Mouse (Mus musculus) stomach, postnatal 0 days (tissue): ENCODE measurements at regions not wholly inside any gene's neighbourhood (a gene's known extent, or its start where the extent isn't known, plus 50 kb on each side); places are given as distances from the start of the nearest gene placed in this dataset.

ENCODE experiments used
- ATAC-seq: fragments of 200-750 bp; cut with Nextera tagmentation; 2 replicates; pipeline ENCODE4 v1.8.0; 2017; ENCODE audit not compliant: low FRiP score, low TSS enrichment
- DNase-seq: peaks from one replicate; pipeline ENCODE4 v3.0.0-alpha.2; 2016; ENCODE audit warnings: low spot score
- H3K27ac ChIP-seq: fragments of 300-500 bp; sonication (generic); replicated peaks from 2 replicates; pipeline ENCODE4 v1.5.1; 2014; ENCODE audit warnings: mild to moderate bottlenecking, control low read depth
- H3K27me3 ChIP-seq: fragments of 300-500 bp; sonication (generic); 2 replicates; pipeline ENCODE4 v1.6.1; 2014; ENCODE audit warnings: low read length; ENCODE audit not compliant: control insufficient read depth, insufficient read depth
- H3K36me3 ChIP-seq: fragments of 300-500 bp; sonication (generic); 2 replicates; pipeline ENCODE4 v1.6.1; 2014; ENCODE audit warnings: low read length, mixed read lengths; ENCODE audit not compliant: control insufficient read depth, insufficient read depth
- H3K4me1 ChIP-seq: fragments of 300-500 bp; sonication (generic); replicated peaks from 2 replicates; pipeline ENCODE4 v1.6.1; 2014; ENCODE audit warnings: antibody characterized with exemption; ENCODE audit not compliant: control insufficient read depth, insufficient read depth
- H3K4me2 ChIP-seq: fragments of 300-500 bp; sonication (generic); replicated peaks from 2 replicates; pipeline ENCODE4 v1.6.1; 2014; ENCODE audit warnings: low read depth, mild to moderate bottlenecking, control low read depth, moderate library complexity
- H3K4me3 ChIP-seq: fragments of 300-500 bp; sonication (generic); 2 replicates; pipeline ENCODE4 v1.5.1; 2014; ENCODE audit warnings: low read depth, low read length, control low read depth
- H3K9ac ChIP-seq: fragments of 300-500 bp; sonication (generic); 2 replicates; pipeline ENCODE4 v1.6.1; 2014; ENCODE audit warnings: mild to moderate bottlenecking, low read length, control low read depth, mixed read lengths
- H3K9me3 ChIP-seq: fragments of 300-500 bp; sonication (generic); 2 replicates; pipeline ENCODE4 v1.6.1; 2016; ENCODE audit warnings: low read length; ENCODE audit not compliant: control insufficient read depth
- CTCF ChIP-seq: IDR thresholded peaks from 2 replicates; pipeline ENCODE4 v1.5.1; 2016; ENCODE audit warnings: antibody characterized with exemption, low read depth, mild to moderate bottlenecking, moderate library complexity
- EP300 ChIP-seq: optimal IDR thresholded peaks from 2 replicates; pipeline ENCODE3; 2016; ENCODE audit warnings: antibody characterized with exemption
- WGBS: fragments of 180-500 bp; shearing (Covaris S2); extraction: QIAGEN DNeasy Blood & Tissue Kit; methylation state at CpG from one replicate; pipeline ENCODE4 v1.1.7; 2014; 5-methylcytosine and 5-hydroxymethylcytosine counted together

GRCm38 (mm10) chr8:127988887-127989286 is 369.5 kb upstream of the Nrp1 start:
- WGBS, result 68% methylated on average over 1 of the region's 1 CpGs
- Histone ChIP-seq H3K27ac (no peak overlapping the region), H3K4me3 (no peak overlapping the region), H3K9me3 (no peaks in the 10 kb centered on the region), H3K4me2 (no peak overlapping the region), H3K4me1 (no peaks in the 10 kb centered on the region), H3K9ac (no peak overlapping the region), H3K27me3 (no peaks in the 10 kb centered on the region), H3K36me3 (no peaks in the 10 kb centered on the region)
- TF ChIP-seq CTCF, result no peak
- no peak for TF ChIP-seq EP300
- DNase-seq, result no peak
- no peak for ATAC-seq

GRCm38 (mm10) chr8:127994898-127995297 is 363.5 kb upstream of the Nrp1 start:
- Histone ChIP-seq H3K27me3 (no peaks in the 10 kb centered on the region), H3K4me1 (no peaks in the 10 kb centered on the region), H3K27ac (no peak overlapping the region), H3K36me3 (no peaks in the 10 kb centered on the region), H3K4me2 (no peak overlapping the region), H3K9ac (no peak overlapping the region), H3K9me3 (no peaks in the 10 kb centered on the region), H3K4me3 (no peak overlapping the region)
- DNase-seq (no peak), ATAC-seq (no peak)
- no peak for TF ChIP-seq CTCF
- no peak for TF ChIP-seq EP300
- WGBS, result 92% methylated on average over 1 of the region's 1 CpGs

GRCm38 (mm10) chr8:127995490-127995889 is 362.9 kb upstream of the Nrp1 start:
- H3K36me3 ChIP-seq, result no peaks in the 10 kb centered on the region
- DNase-seq, result no peak

GRCm38 (mm10) chr8:128002386-128002785 is 356.0 kb upstream of the Nrp1 start:
- Histone ChIP-seq H3K27ac (no peak overlapping the region), H3K4me2 (no peak overlapping the region), H3K36me3 (no peaks in the 10 kb centered on the region), H3K4me3 (no peak overlapping the region), H3K4me1 (no peaks in the 10 kb centered on the region), H3K9ac (no peak overlapping the region), H3K9me3 (no peaks in the 10 kb centered on the region), H3K27me3 (no peaks in the 10 kb centered on the region)
- WGBS, result 53% methylated on average over 2 of the region's 2 CpGs
- TF ChIP-seq CTCF (no peak), EP300 (no peak)
- ATAC-seq (no peak), DNase-seq (no peak)

More at GRCm38 (mm10) chr8:127995490-127995889, 362.9 kb upstream of the Nrp1 start:
- Histone ChIP-seq H3K9ac (no peak overlapping the region), H3K27ac (no peak overlapping the region), H3K4me2 (no peak overlapping the region), H3K4me3 (no peak overlapping the region), H3K27me3 (no peaks in the 10 kb centered on the region), H3K9me3 (no peaks in the 10 kb centered on the region), H3K4me1 (no peaks in the 10 kb centered on the region)
- 96% methylated on average over 1 of the region's 1 CpGs for WGBS
- TF ChIP-seq EP300, result no peak
- no peak for TF ChIP-seq CTCF
- ATAC-seq, result no peak

GRCm38 (mm10) chr8:128002806-128003205 is 355.6 kb upstream of the Nrp1 start:
- WGBS, result 90% methylated on average over 1 of the region's 1 CpGs
- Histone ChIP-seq H3K4me1 (no peaks in the 10 kb centered on the region), H3K4me3 (no peak overlapping the region), H3K9ac (no peak overlapping the region), H3K4me2 (no peak overlapping the region), H3K27ac (no peak overlapping the region), H3K27me3 (no peaks in the 10 kb centered on the region), H3K9me3 (no peaks in the 10 kb centered on the region), H3K36me3 (no peaks in the 10 kb centered on the region)
- DNase-seq (no peak), ATAC-seq (no peak)
- TF ChIP-seq EP300 (no peak), CTCF (no peak)

- ATAC-seq, result no peak
- Histone ChIP-seq H3K27ac (no peak overlapping the region), H3K9me3 (no peaks in the 10 kb centered on the region), H3K4me1 (no peaks in the 10 kb centered on the region), H3K27me3 (no peaks in the 10 kb centered on the region), H3K4me2 (no peak overlapping the region), H3K36me3 (no peaks in the 10 kb centered on the region), H3K9ac (no peak overlapping the region), H3K4me3 (no peak overlapping the region)
- TF ChIP-seq CTCF (no peak), EP300 (no peak)
- WGBS, result 50% methylated on average over 1 of the region's 1 CpGs
- no peak for DNase-seq
Observed at GRCm38 (mm10) chr8:128003385-128003784, 355.0 kb upstream of the Nrp1 start.
